Mouse (Mus musculus) bone marrow, adult 2 months (tissue): Measurements from ENCODE around the gene Uaca.

Experiments used
- CTCF ChIP-seq: fragments of 200-500 bp; IDR thresholded peaks from 2 replicates; pipeline ENCODE4 v1.5.1; 2011; ENCODE audit warnings: low read length, control low read depth; ENCODE audit not compliant: control insufficient read depth, insufficient read depth
- POLR2A ChIP-seq: fragments of 200-500 bp; IDR thresholded peaks from 2 replicates; pipeline ENCODE4 v1.6.1; 2011; ENCODE audit warnings: low read depth, mild to moderate bottlenecking, control low read depth, low read length, borderline replicate concordance; ENCODE audit not compliant: control insufficient read depth

DNA sequence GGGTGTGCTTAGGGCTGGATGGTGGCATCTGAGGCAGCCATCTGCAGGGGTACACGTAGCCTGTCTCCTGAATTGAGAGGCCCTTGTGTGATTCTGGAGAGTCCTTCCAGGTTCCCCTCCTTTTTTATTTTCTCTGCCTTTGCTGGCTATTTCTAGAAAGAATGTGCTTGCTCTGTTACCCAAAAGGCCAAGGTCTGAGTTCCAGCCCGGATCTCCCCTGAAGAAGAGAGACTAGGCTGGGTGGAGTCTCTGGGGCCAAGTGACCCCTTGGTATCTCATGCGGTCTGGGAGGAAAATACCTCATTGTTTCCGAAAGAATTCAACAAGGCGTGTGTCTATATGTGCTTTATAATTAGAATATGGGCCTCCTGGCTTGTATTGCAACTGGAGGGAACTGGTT lies 41.8 kb downstream of the Uaca start:
- TF ChIP-seq CTCF (no peak), POLR2A (no peak)
